Mouse (Mus musculus): ENCODE measurements at regions not wholly inside any gene's neighbourhood (a gene's known extent, or its start where the extent isn't known, plus 50 kb on each side); places are given as distances from the start of the nearest gene placed in this dataset.

DNA sequence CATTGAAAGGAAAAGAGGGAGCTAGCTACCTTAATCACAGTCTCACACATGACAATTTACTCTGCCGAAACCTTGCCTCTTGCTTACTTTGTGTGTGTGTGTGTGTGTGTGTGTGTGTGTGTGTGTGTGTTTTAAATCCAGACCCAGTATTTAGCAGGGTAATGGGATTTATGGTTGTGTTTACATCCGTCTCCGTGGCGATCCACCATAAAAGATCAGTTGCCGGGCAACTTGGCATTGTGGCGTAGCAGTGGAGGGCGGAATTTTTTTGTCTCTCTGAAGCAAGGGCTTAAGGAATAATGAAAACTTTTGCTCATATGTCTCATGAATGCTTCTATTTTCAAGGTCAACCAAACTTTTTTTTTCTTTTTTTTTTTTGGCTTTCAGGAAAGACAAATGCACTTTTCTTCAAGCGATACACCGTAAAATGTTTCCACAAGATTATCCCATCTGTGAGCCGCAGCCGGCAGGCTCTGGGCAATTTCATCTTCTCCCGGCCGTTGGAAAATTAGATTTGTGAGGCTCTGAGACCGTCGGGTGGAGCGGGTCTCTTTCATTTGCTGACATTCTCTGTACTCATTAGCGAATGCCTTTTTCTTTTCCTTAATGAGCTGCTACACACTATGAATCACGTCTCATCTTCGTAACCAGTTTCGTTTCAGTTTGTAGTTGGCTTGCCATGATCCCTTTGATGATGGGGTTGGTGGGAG is 53.9 kb upstream of the Ptch1 start:
- no peak for DNase-seq

DNA sequence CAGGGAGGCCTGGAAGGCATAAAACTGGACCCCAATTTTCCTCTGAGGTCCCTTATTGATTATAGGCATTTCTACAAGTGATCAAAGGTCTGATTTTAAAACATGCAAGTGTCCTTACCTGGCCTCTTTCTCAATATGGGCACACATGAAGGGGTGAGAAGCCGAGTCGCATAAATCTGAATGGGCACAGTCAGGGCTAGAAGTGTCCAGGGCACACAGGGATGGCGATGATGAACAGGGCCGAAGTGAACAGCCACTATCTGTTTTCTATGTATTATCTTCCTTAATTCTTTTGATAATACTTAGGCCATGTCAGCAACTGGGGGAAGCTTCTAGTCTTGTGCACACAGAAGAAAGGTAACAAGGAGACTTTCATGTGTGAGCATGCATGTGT is 54.5 kb upstream of the Ptch1 start:
- no peak for DNase-seq

DNA sequence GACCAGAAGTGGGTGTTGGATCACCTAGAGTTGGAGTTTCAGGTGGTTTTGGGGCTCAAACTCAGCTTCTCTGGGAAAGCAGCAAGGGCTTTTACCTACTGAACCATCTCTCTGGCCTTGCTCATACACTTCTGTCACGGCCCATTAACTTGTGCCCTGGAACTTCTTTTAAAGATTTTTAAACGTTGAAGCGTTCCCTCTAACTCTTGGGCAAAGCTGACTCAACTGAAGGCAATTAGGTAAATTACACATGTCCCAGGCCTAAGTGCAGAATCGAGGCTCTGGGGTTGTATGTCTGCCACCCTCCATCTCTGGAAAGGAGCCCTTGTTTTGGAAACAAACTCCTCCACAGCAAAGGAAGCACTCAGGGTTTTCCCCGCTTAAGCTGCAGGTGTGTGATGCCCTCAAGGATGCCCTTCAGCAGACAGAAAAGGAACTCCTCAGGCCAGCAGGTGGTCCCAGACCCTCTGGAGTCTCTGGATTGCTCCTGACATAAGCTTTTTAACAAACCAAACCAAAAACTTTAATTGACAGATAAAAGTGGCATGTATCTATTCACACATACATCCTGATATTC is 58.5 kb upstream of the Ptch1 start:
- no peak for DNase-seq

- no peak for DNase-seq
These were observed 60.9 kb upstream of the Ptch1 start for GRCm38 (mm10) chr13:63634294-63634693.

DNA sequence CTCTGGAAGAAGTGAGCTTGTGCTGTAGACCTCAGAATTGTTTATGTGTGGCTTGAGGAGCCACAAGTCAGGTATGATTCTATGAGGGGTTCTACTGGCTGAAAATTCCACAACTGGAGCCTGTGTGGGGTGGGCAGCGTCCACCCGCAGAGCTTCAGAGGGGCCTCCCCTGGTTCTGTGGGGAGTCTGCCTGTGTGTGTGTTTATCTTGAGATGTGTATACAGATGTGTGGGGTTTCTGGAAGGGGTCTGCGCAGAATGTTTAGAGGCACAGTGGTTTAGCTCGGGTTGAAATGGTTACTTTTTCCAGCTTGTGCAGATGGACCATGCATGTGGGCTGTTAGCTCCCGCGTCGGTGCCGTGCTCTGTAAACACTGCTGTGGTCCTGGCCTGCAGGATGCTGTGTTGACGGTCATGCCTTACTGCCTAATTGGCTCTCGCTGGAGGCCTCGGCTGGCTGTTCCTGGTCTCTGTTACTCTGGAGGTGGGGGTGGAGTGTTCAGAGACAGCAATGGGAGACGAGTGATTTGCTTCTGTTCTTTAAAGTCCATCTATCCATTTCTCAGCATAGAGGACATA is 68.3 kb upstream of the Ptch1 start:
- DNase-seq = no peak

DNA sequence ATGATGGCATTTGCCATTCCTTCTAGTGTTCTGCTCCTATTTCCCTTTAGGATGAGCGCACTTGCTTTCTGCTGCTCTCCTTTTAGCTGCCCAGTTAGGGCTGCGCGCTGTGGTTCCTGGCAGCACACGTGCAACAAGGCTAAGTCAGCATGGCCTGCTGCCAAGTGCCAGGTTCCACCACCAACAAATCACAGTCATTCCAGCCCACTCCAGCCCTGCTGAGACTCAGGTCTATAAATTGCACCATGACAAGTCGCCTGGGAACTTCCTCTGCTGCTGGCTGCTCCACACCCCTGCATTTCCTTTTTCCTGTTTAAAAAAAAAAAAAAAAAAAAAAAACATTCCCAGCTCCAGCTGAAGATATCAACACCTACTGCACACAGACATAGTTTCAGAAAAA is 69.2 kb upstream of the Ptch1 start:
- DNase-seq = no peak

DNA sequence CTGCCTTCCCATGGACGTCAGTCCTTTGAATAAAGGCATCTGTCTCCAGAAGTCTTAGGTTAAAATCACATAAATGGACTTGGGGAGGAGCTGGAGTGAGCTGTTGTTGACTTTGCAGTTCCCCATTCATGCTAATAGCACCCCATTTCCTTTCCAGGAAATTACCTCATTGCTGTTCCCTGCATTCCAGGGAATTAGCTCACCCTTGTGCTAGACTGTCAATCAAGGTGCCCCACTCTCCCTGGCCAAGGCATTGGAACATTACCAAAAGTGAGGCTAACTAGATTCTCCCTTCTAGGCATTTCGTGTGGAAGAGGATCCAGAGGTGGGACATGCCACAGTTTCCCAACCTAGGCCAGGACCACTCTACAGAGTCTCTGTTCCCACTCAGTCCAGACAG is 70.0 kb upstream of the Ptch1 start:
- no peak for DNase-seq

DNA sequence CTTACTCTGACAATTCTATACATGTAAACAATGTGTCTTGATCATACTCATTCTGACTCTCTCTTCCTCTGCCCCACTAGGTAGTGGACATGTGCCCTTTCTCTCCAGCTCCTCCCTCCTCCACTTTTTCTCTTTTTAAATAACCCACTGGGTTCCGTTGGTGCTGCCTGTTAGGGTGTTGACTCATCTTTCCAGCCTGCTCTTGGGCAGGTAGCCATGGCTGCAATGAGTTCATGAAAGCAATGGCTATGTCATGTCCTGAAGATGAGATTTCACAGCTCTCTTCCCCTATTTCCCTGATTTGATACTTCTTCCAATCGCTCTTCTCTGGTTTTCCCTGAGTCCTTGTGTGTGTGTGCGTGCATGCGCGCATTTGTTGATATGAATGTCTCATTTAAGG is 70.9 kb upstream of the Ptch1 start:
- no peak for DNase-seq

DNA sequence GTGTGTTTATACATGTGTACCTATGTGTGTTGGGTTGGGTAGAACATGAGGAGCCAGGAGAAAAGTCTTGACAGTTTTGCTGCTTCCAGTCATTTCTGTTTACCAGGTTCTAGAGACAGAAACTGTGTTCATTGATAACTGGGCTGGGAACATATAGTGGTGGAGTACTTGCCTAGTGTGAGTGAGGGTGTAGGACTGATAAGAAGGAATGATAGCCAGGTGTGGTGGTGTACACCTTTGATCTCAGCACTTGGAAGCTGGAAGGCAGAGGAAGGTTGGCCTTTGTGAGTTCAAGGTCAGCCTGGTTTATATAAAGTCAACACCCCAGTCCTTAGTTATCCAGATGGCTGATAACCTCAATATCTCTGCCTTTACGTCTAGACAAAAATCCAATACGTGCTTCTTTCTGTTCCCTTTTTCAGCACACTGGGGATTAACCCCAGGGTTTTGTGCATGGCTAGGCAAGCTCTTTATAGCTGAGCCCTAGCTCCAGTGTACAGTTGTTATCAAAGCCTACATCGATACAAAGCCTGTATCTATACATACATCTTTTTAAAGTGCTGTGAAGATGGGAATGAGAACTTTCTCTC is 75.8 kb upstream of the Ptch1 start:
- DNase-seq = no peak

- no peak for DNase-seq
These were observed 81.1 kb upstream of the Ptch1 start for GRCm38 (mm10) chr13:63654514-63654913.

GRCm38 (mm10) chr13:63657115-63657514 is 83.7 kb upstream of the Ptch1 start:
- DNase-seq = no peak

DNA sequence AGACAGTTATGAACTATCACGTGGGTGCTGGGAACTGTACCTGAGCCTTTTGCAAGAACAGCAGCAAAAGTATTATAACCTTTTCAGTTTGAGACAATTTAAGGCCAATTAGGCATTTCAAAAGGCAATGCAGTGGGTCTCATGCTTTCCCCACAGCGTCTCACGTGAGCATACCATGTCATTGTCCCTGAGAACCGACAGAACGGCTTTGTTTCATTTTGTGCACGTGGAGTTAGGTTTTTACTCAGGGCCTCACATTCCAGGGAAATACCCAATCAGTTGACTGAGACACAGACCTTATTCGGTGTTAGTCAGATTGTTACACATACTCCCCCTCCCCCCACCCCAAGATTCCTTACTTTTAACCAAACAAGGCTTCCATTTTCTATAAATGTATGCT is 86.0 kb upstream of the Ptch1 start:
- DNase-seq = no peak

DNA sequence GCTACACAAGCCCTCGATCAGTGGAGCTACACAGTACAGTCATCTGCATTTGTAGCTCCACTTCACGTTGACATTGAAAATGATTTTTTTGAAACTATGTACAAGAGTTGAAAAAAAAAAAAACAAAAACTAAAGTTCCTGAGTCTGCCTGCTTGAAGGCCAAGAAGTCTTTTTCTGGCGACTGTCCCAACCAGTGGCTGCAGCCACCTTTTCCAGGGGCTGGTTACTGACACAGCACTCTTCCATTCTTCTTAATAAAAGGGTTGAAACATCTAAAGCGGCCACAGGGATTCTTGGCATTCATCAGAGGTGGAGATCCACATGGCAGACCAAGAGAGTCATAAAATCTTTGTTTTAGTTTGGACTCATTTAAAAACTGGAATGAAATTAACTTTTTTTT is 87.0 kb upstream of the Ptch1 start:
- no peak for DNase-seq

DNA sequence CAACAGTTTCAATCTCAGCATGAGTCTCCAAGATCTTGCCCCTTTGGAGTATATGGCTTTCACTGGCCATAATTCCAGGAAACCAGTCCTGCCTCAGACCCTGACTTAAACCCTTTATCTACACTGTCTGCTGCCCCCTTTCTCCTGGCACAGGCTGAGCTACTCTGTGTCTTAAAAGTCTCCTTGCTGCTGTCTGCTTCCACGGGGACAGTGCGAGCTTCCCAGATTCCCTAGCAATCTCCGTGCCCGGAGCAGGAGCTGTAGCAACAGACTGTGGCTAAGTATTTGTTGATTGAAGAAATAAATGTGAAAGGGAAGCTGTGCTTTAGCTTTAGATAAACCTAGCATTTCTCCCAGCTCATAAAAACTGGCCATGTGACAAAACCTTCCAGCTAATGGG is 95.2 kb upstream of the Ptch1 start:
- no peak for DNase-seq

DNA sequence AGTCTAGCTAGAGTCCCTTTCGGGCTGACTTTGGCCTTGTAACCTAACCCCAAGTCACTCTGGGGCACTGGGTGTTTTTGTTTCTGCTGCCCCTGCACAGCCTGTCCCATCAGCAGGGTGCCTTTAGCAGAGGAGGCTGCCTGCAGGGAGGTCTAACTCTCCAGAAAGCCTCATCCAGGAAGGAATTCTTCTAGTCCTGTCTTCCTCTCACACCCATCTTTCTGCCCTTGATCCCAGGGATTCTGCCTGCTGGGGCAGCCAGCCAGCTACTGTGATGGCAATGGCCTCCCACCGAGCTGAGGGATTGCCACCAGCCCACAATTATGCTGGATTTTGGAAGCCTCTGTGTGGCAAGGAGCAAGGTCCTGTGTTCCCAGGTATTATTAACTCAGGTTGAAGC is 95.6 kb upstream of the Ptch1 start:
- no peak for DNase-seq

- DNase-seq = no peak
These were observed 99.0 kb upstream of the Ptch1 start for GRCm38 (mm10) chr13:63672425-63672824.

DNA sequence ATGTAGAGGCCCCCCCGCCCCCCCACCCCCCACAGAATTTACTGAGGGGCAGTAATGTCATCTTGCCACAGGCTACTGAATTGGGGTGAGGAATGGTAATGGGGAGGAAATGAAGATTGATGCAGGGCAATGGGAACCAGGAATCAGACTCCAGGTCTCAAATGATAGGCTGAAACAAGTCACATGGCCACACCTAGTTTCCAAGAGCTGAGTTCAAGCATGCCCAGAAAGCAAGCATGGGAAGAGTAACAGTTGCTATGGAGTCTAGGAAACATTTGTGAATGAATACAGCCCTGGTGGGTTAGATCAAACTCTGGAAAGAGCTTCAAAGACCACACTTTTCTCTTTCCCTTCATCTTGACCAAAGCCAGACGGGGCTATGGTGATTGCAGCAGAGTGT is 104.3 kb upstream of the Ptch1 start:
- DNase-seq = no peak

GRCm38 (mm10) chr13:63678265-63679260 is 105.2 kb upstream of the Ptch1 start:
- DNase-seq = no peak

GRCm38 (mm10) chr13:63682341-63682740 is 108.9 kb upstream of the Ptch1 start:
- DNase-seq = no peak

DNA sequence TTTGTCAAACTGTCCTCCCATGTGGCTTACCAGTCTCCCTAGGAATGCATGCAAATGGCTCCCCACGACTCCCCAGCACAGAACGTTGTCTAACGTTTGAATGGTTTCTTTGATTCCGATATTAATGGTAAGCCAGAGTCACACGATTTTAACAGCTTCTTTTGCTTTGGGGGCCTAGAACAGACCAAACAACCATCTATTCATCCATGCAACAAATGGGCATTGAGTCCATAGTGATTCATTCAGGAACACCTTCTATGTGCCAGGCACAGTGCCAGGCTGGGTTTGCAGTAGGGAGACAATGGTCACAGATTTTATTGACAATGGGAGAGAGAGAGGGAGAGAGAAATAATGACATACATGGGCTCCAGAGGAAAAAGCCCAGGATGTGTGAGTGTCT is 118.6 kb upstream of the Ptch1 start:
- DNase-seq = no peak

DNA sequence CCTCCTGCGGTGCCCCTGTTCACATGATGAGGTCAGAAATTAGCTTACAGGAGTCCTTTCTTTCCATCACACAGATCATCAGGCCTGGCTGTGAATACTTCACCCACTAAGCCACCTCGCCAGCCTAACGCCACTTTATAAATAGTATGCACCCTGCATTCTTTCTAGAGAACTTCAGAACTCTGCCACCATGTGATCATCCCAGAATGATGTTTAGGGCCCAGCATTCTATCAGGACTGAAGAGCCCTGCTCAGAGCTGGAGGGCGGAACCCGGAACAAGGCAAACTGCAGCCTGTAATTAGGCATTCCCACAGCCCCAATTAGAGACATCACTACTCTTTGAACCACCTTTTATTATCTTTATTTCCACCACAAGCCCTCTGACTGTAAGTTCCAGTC is 120.2 kb upstream of the Ptch1 start:
- no peak for DNase-seq

DNA sequence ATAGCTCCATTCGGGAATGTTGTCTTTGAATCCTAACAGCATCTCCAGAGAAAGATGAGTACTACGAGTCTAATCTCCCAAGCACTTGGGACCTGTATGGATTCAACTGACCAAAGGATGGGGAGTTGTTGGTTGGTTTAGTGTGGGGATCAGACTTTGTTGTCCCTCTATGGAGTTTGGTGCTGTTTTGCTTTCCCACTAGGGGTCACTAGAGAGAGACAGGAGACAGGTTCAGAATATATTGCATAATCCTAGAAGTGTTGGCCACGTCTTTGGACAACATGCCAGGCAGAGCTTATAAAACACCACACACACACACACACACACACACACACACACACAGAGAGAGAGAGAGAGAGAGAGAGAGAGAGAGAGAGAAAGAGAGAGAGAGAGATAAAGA is 118.6 kb upstream of the Ercc6l2 start:
- DNase-seq = peak; percentile 58

- DNase-seq = no peak
These were observed 115.4 kb upstream of the Ercc6l2 start for GRCm38 (mm10) chr13:63699624-63700023.
